ENCODE assay signal across 9 mouse cellular contexts in the genomic region with DNA sequence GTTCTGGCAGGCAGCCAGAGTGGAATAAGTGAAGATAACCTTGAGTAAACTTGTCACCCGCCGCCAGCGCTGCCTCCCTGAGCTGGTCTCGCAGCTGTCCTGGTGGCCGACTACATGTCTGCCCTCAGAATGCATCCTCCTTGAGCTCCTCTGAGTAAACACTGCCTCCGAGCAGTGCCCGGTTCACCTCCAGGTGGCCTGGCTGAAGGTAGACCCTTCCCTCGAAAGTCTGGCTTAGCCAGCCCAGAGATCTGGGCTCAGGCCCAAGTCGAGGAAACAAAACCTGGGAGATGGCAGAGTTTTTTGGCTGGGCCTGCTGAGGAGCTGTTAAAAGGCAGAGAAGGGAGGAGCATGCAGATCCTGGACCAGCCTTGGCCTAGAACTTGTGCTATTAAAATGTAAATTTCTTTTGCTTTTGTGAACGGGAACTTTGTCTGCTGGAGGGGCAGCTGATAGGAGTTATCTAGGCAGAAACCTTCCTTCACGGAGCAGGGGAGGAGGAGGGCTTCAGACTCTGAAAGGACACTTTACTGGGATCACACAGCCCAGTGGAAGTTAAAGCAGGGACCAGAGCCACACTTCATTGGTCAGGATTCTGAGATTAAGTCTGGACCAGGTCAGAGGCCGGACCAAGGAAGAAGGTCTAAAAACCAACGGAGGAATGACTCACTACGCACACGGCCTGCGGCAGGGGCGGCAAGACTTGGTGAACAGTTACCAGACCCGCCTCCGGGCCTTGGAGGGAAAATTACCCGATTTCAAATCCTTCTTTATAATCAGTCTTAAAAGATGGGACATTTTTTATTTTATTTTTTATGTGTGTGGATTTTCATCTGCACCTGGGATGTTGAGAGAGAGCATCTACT. TPM values are rescaled to one million over a fixed set of nuclear protein-coding genes. Genes with fewer than 3 reads are reported as not detected.
A peak's percentile ranks its signal among the peaks of the same experiment; 100 is the strongest.
DNase-seq lines count a peak whose midpoint lies in the region; ATAC-seq and TF ChIP-seq lines count a peak whose summit lies in the region.
"Had no signal": no experiment of that assay in that cellular context is flagged by ENCODE, and none has a peak within 500 bp of the region (broad histone marks: within the 10 kb centered on the region; RNA-seq: fewer than 3 reads in every experiment).

No protein-coding gene starts in this region.

- H3K27me3 ChIP-seq in limb, embryonic 12.5 days: no peaks in the 10 kb centered on the region
- H3K27me3 ChIP-seq in midbrain, embryonic 15.5 days (replicated peaks): peaks cover 31% of the 10 kb centered on the region
- no peaks in the 10 kb centered on the region for H3K27me3 ChIP-seq in stomach, embryonic 15.5 days (replicated peaks)

- peaks cover 36% of the 10 kb centered on the region for H3K36me3 ChIP-seq in limb, embryonic 12.5 days
- H3K36me3 ChIP-seq in midbrain, embryonic 15.5 days (replicated peaks): no peaks in the 10 kb centered on the region
- peaks cover 14% of the 10 kb centered on the region for H3K36me3 ChIP-seq in stomach, embryonic 15.5 days

- peak overlapping the region; percentile 92 for H3K4me2 ChIP-seq in limb, embryonic 12.5 days
- peak overlapping the region; percentile 100 for H3K4me2 ChIP-seq in midbrain, embryonic 15.5 days
- H3K4me2 ChIP-seq in stomach, embryonic 15.5 days: peak overlapping the region; percentile 87

- peak overlapping the region; percentile 95 for H3K9ac ChIP-seq in limb, embryonic 12.5 days (replicated peaks)
- no peak overlapping the region for H3K9ac ChIP-seq in midbrain, embryonic 15.5 days
- H3K9ac ChIP-seq in stomach, embryonic 15.5 days: peak overlapping the region; percentile 5; the same call in 1 of the 2 replicates

- no peak for TF ChIP-seq CTCF in embryonic fibroblast, embryonic 13.5 days (IDR thresholded peaks at IDR 0.05; ENCODE audit: borderline replicate concordance, insufficient read depth, low read length)

- intact Hi-C loops in heart, postnatal 10 days (cut with DNase I): loop anchor here (5.0 kb wide), 1 partner anchor 120 kb away; no protein-coding TSS in a partner anchor

- no peak for TF ChIP-seq POLR2A in embryonic fibroblast, embryonic 13.5 days (IDR thresholded peaks at IDR 0.05; ENCODE audit: low read depth, low read length)

- H3K9me3 ChIP-seq in limb, embryonic 12.5 days: no peaks in the 10 kb centered on the region
- H3K9me3 ChIP-seq in midbrain, embryonic 15.5 days: no peaks in the 10 kb centered on the region
- no peaks in the 10 kb centered on the region for H3K9me3 ChIP-seq in stomach, embryonic 15.5 days

- WGBS in limb, embryonic 12.5 days: 2% methylated on average over 20 of the region's 20 CpGs
- 5% methylated on average over 20 of the region's 20 CpGs for WGBS in midbrain, embryonic 15.5 days
- 3% methylated on average over 20 of the region's 20 CpGs for WGBS in stomach, embryonic 15.5 days

- ATAC-seq in frontal cortex, adult (ENCODE audit: low TSS enrichment): peak; percentile 48; the same call in 1 of the 2 replicates
- no peak for ATAC-seq in limb, embryonic 12.5 days (ENCODE audit: insufficient number of reproducible peaks, insufficient read depth, low FRiP score, low TSS enrichment, low read depth)
- ATAC-seq in midbrain, embryonic 15.5 days (replicated peaks): peak; percentile 18; the same call in 1 of the 2 replicates
- ATAC-seq in stomach, embryonic 15.5 days (ENCODE audit: insufficient read depth, low FRiP score, low read depth): 0 out of 2 replicates have a peak, but pooled peaks have one; percentile 0

- DNase-seq in frontal cortex, postnatal 25 days (ENCODE audit: low spot score in 2 of 2): no peak
- peak; percentile 92 for DNase-seq in R1 (ENCODE audit: low read depth, low spot score)
- DNase-seq in heart, postnatal 10 days: peak; percentile 62 to 70

- H3K4me3 ChIP-seq in embryonic fibroblast, embryonic 13.5 days (ENCODE audit: insufficient read depth, low read length): peak overlapping the region; percentile 72
- H3K4me3 ChIP-seq in limb, embryonic 12.5 days (replicated peaks): peak overlapping the region; percentile 88
- peak overlapping the region; percentile 60 for H3K4me3 ChIP-seq in midbrain, embryonic 15.5 days
- peak overlapping the region; percentile 83 for H3K4me3 ChIP-seq in stomach, embryonic 15.5 days (replicated peaks)

- peaks cover 12% of the 10 kb centered on the region for H3K4me1 ChIP-seq in embryonic fibroblast, embryonic 13.5 days (ENCODE audit: control insufficient read depth, insufficient read depth, low read length)
- peaks cover 62% of the 10 kb centered on the region for H3K4me1 ChIP-seq in limb, embryonic 12.5 days (replicated peaks)
- H3K4me1 ChIP-seq in midbrain, embryonic 15.5 days: peaks cover 62% of the 10 kb centered on the region
- H3K4me1 ChIP-seq in stomach, embryonic 15.5 days: peaks cover 51% of the 10 kb centered on the region

- peak overlapping the region; percentile 74 for H3K27ac ChIP-seq in embryonic fibroblast, embryonic 13.5 days (ENCODE audit: insufficient read depth, low read length)
- peak overlapping the region; percentile 97 for H3K27ac ChIP-seq in limb, embryonic 12.5 days
- peak overlapping the region; percentile 55 for H3K27ac ChIP-seq in midbrain, embryonic 15.5 days
- H3K27ac ChIP-seq in stomach, embryonic 15.5 days: peak overlapping the region; percentile 95

RNA-seq across cellular contexts. Expression of a gene that starts 2.3 kb away (rescaled TPM):
- polyA plus RNA-seq in embryonic fibroblast, embryonic 13.5 days (2011; ENCODE audit: insufficient read length, low read depth, missing spikeins): 12.4 and 17.0 TPM in 2 replicates
- total RNA-seq in heart, postnatal 10 days (2021): 1 to 10 TPM; 5.0 to 7.3 TPM
- polyA plus RNA-seq in limb, embryonic 12.5 days (2016; fragmentation: Nextera tagmentation; extraction: Ambion mirVana): 83.6 and 89.8 TPM in 2 replicates
- 19.9 and 21.9 TPM in 2 replicates for polyA plus RNA-seq in midbrain, embryonic 15.5 days (2015; fragmentation: Nextera tagmentation; extraction: Ambion mirVana)
- polyA plus RNA-seq in stomach, embryonic 15.5 days (2015; fragmentation: Nextera tagmentation; extraction: Ambion mirVana): 41.5 and 45.9 TPM in 2 replicates

RNA-seq across cellular contexts. Expression of a gene that starts 15.7 kb away (rescaled TPM):
- polyA plus RNA-seq in embryonic fibroblast, embryonic 13.5 days (2011; ENCODE audit: insufficient read length, low read depth, missing spikeins): 1.7 and 2.4 TPM in 2 replicates
- 1 to 10 TPM; 1.1 to 1.2 TPM for total RNA-seq in heart, postnatal 10 days (2021)
- polyA plus RNA-seq in limb, embryonic 12.5 days (2016; fragmentation: Nextera tagmentation; extraction: Ambion mirVana): 11.1 and 12.5 TPM in 2 replicates
- polyA plus RNA-seq in midbrain, embryonic 15.5 days (2015; fragmentation: Nextera tagmentation; extraction: Ambion mirVana): 11.3 and 11.6 TPM in 2 replicates
- 8.1 and 9.1 TPM in 2 replicates for polyA plus RNA-seq in stomach, embryonic 15.5 days (2015; fragmentation: Nextera tagmentation; extraction: Ambion mirVana)

RNA-seq across cellular contexts. Expression of a gene that starts 20.9 kb away (rescaled TPM):
- polyA plus RNA-seq in embryonic fibroblast, embryonic 13.5 days (2011; ENCODE audit: insufficient read length, low read depth, missing spikeins): 125 and 156 TPM in 2 replicates
- 100 to 1,000 TPM; 130 to 132 TPM for total RNA-seq in heart, postnatal 10 days (2021)
- polyA plus RNA-seq in limb, embryonic 12.5 days (2016; fragmentation: Nextera tagmentation; extraction: Ambion mirVana): 177 and 190 TPM in 2 replicates
- polyA plus RNA-seq in midbrain, embryonic 15.5 days (2015; fragmentation: Nextera tagmentation; extraction: Ambion mirVana): 135 and 139 TPM in 2 replicates
- 224 and 234 TPM in 2 replicates for polyA plus RNA-seq in stomach, embryonic 15.5 days (2015; fragmentation: Nextera tagmentation; extraction: Ambion mirVana)

RNA-seq across cellular contexts. Expression of a gene that starts 44.9 kb away (rescaled TPM):
- polyA plus RNA-seq in embryonic fibroblast, embryonic 13.5 days (2011; ENCODE audit: insufficient read length, low read depth, missing spikeins): not detected in 2 replicates
- total RNA-seq in heart, postnatal 10 days (2021): under 1 TPM in 1 of 2 experiments, not detected in 1; 0.10 TPM
- polyA plus RNA-seq in limb, embryonic 12.5 days (2016; fragmentation: Nextera tagmentation; extraction: Ambion mirVana): 0.58 and 0.76 TPM in 2 replicates
- polyA plus RNA-seq in midbrain, embryonic 15.5 days (2015; fragmentation: Nextera tagmentation; extraction: Ambion mirVana): 0.18 and 0.19 TPM in 2 replicates
- polyA plus RNA-seq in stomach, embryonic 15.5 days (2015; fragmentation: Nextera tagmentation; extraction: Ambion mirVana): 0.34 and 0.58 TPM in 2 replicates
- total RNA-seq: adrenal gland, postnatal 4 days had no signal

Comparison
In these comparisons a context has a peak if more than half of its experiments do, and no peak if none do; other contexts are left out.
1. DNase-seq: peak in R1 (single experiment) and heart, postnatal 10 days (2 of 2); none in frontal cortex, postnatal 25 days (0 of 2).
2. Peak in every context shown above with its lines, with median percentiles within 50 percentile points of each other: H3K27ac ChIP-seq, H3K4me3 ChIP-seq and H3K4me2 ChIP-seq.